Mouse (Mus musculus) lung, adult 2 months (tissue): ENCODE measurements around the gene Nfatc2.

ENCODE experiments used
- CTCF ChIP-seq: fragments of 200-500 bp; IDR thresholded peaks from 2 replicates; pipeline ENCODE4 v1.5.1; 2011; ENCODE audit warnings: mild to moderate bottlenecking, low read length, control low read depth; ENCODE audit not compliant: insufficient read depth
- POLR2A ChIP-seq: fragments of 200-500 bp; IDR thresholded peaks from 2 replicates; pipeline ENCODE4 v1.6.1; 2011; ENCODE audit warnings: low read depth, mild to moderate bottlenecking, control low read depth, low read length, borderline replicate concordance; ENCODE audit errors: extremely low read depth

GRCm38 (mm10) chr2:168648171-168648570 is 46.7 kb upstream of the Nfatc2 start:
- TF ChIP-seq CTCF (no peak), POLR2A (no peak)
